Mouse (Mus musculus): ENCODE measurements at regions not wholly inside any gene's neighbourhood (a gene's known extent, or its start where the extent isn't known, plus 50 kb on each side); places are given as distances from the start of the nearest gene placed in this dataset.

DNA sequence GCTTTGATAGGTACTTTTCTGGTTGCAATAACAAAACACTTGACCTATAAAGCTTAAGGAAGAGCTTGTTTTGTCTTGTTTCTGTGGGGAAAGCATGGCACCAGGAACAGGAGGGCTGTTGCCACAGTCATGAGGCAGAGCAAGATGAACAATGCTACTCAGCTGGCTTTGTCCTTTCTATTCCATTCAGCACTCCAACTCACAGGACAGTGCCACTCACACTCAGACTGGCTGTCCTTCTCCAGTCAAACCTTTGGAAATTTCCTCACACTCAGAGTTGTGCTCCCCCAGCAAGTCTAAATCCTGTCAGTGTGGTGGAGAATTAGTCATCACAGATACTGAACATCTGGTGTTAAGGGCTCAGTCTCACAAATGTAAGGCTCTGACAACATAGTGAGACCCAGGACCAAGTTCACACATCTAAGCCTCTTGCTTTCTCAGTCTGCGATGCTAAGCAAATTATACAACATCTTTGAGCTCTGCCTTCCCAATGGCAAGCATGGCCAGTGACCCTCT lies 183.0 kb upstream of the Tmtc1 start:
- Histone ChIP-seq H3K4me3 (replicated peaks) (no peak overlapping the region), H3K36me3 (no peaks in the 10 kb centered on the region), H3K27ac (replicated peaks) (no peak overlapping the region), H3K27me3 (no peaks in the 10 kb centered on the region), H3K4me2 (replicated peaks) (no peak overlapping the region), H3K9ac (no peak overlapping the region), H3K4me1 (no peaks in the 10 kb centered on the region), H3K9me3 (replicated peaks) (no peaks in the 10 kb centered on the region)
- WGBS = 88% methylated on average over 1 of the region's 1 CpGs
- ATAC-seq (ENCODE audit: insufficient number of reproducible peaks, low FRiP score, low TSS enrichment, low read depth) = no peak

DNA sequence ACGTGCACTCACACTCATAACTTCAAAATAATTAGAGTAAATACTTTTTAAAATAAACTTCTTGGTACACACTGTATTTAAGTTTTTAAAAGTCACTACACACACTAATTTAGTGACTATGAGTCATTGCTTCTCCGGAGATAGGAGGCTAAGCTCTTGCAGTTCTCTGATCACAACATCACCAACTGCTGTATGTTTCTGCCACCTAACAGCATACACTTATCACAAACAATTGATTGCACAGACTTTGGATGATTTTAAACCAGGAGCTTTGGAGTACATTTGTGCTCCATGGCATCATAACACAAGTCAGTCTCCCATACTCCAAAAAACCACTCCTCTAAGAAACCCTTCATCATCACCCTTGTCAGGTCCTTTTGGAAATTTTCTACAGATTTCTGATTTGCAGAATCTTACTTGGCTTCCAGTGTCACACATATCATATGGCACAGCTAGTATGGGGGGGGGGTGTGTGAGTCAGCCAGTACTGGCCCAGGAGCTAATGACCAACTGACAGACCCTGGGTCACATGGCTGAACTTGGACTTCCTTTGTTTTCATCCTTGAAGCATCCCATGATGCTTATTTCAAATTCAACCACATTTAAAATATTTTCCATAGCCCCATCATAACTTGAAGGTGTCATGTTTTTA lies 179.1 kb upstream of the Tmtc1 start:
- Histone ChIP-seq H3K27ac (replicated peaks) (no peak overlapping the region), H3K27me3 (no peaks in the 10 kb centered on the region), H3K9ac (no peak overlapping the region), H3K4me1 (no peaks in the 10 kb centered on the region), H3K4me3 (replicated peaks) (no peak overlapping the region), H3K36me3 (no peaks in the 10 kb centered on the region), H3K9me3 (replicated peaks) (no peaks in the 10 kb centered on the region), H3K4me2 (replicated peaks) (no peak overlapping the region)
- no peak for ATAC-seq (ENCODE audit: insufficient number of reproducible peaks, low FRiP score, low TSS enrichment, low read depth)
- 85% methylated on average over 2 of the region's 2 CpGs for WGBS

DNA sequence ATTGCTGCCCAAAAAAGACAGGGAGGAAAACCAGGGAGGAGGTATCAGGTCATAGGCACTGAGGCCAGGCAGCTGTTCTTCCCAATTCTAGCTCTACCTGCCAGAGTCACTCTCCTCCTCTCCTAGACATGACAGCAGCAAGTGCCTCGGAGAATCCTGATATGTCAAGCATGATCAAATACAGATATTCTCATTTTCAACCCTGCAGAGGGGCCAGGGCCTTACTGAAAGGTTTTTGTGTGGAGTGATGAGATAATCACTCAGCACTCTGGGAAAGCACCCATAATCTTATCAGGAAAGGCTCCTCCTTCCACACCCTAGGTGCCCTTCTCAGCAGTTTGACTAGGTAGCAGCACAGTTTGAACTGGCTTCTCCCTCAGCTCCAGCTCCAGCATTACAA lies 175.8 kb upstream of the Tmtc1 start:
- no peak overlapping the region for H3K27ac ChIP-seq (replicated peaks)
- H3K4me1 ChIP-seq = peaks cover 7% of the 10 kb centered on the region; the same call in 1 of the 2 replicates
- H3K4me2 ChIP-seq (replicated peaks) = no peak overlapping the region
- no peaks in the 10 kb centered on the region for H3K27me3 ChIP-seq
- no peak overlapping the region for H3K9ac ChIP-seq
- 45% methylated on average over 1 of the region's 1 CpGs for WGBS
- ATAC-seq (ENCODE audit: insufficient number of reproducible peaks, low FRiP score, low TSS enrichment, low read depth) = no peak
- no peaks in the 10 kb centered on the region for H3K36me3 ChIP-seq
- H3K4me3 ChIP-seq (replicated peaks) = no peak overlapping the region
- no peaks in the 10 kb centered on the region for H3K9me3 ChIP-seq (replicated peaks)

DNA sequence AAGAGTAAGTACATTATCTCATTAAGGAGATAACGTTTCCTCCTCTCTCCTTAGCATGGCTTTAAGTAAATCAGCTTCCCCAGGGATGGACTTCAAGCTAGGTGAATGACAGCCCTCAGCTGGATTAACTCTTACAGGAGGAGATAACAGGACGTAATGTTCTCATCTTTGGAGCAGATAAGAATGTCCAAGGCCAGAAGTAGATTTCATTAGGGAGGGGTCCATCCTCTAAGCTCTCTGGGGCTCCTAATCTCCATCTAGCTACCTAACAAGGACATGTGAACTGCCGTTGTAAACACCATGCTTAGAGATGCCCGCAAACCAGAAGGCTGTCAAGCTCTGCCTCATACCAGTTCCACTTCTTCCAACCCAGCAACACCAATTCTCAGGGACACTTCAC lies 171.7 kb upstream of the Tmtc1 start:
- WGBS = 35% methylated on average over 4 of the region's 4 CpGs
- Histone ChIP-seq H3K36me3 (no peaks in the 10 kb centered on the region), H3K27me3 (no peaks in the 10 kb centered on the region), H3K27ac (replicated peaks) (no peak overlapping the region), H3K9me3 (replicated peaks) (no peaks in the 10 kb centered on the region), H3K4me3 (replicated peaks) (no peak overlapping the region), H3K4me1 (peaks cover 7% of the 10 kb centered on the region; the same call in 1 of the 2 replicates), H3K4me2 (replicated peaks) (no peak overlapping the region), H3K9ac (no peak overlapping the region)
- no peak for ATAC-seq (ENCODE audit: insufficient number of reproducible peaks, low FRiP score, low TSS enrichment, low read depth)

DNA sequence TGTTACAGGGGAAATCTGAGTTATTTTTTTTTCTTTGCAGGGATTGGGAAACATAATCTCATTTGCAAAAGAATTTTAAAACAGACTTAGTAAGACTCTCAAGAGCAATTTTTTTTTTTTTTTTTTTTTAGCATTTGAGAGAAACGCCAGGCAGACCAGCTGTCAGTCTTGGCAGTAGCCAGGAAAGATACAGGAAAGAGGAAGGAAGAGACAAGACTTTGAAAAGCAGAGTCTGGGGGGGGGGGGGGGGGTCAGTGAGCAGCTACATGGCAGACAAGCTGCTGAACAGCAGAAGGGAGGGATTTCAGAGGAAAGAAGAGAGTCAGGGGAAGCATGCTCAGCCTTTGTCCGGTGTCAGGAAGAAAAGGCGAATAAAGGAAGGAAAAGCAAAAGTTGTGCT lies 171.3 kb upstream of the Tmtc1 start:
- Histone ChIP-seq H3K27ac (replicated peaks) (no peak overlapping the region), H3K4me3 (replicated peaks) (no peak overlapping the region), H3K27me3 (no peaks in the 10 kb centered on the region), H3K9ac (no peak overlapping the region), H3K4me2 (replicated peaks) (no peak overlapping the region), H3K9me3 (replicated peaks) (no peaks in the 10 kb centered on the region), H3K4me1 (peaks cover 7% of the 10 kb centered on the region; the same call in 1 of the 2 replicates), H3K36me3 (no peaks in the 10 kb centered on the region)
- no peak for ATAC-seq (ENCODE audit: insufficient number of reproducible peaks, low FRiP score, low TSS enrichment, low read depth)
- 19% methylated on average over 3 of the region's 3 CpGs for WGBS

DNA sequence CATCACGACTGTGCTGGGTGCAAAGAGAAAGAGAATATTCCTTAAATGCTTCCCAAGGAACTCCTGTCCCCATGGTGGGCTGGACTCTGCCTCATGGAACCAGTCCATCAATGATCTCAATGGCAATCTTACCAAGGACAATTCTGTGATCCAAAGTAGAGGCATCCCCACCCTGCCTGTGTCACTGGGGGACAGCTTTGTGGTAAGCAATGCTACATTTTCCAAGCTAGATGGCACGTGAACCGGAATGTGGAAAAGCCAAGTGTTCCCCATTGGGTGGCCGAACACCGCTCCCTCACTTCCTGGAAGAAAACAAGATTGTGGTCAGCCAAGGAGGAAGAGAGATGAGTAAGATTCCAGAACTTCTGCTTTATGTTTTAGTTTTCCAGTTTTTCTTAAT lies 164.7 kb upstream of the Tmtc1 start:
- Histone ChIP-seq H3K9ac (no peak overlapping the region), H3K4me2 (replicated peaks) (no peak overlapping the region), H3K4me1 (no peaks in the 10 kb centered on the region), H3K27me3 (no peaks in the 10 kb centered on the region), H3K27ac (replicated peaks) (no peak overlapping the region), H3K4me3 (replicated peaks) (no peak overlapping the region), H3K36me3 (no peaks in the 10 kb centered on the region), H3K9me3 (replicated peaks) (no peaks in the 10 kb centered on the region)
- WGBS = 82% methylated on average over 5 of the region's 5 CpGs
- no peak for ATAC-seq (ENCODE audit: insufficient number of reproducible peaks, low FRiP score, low TSS enrichment, low read depth)

DNA sequence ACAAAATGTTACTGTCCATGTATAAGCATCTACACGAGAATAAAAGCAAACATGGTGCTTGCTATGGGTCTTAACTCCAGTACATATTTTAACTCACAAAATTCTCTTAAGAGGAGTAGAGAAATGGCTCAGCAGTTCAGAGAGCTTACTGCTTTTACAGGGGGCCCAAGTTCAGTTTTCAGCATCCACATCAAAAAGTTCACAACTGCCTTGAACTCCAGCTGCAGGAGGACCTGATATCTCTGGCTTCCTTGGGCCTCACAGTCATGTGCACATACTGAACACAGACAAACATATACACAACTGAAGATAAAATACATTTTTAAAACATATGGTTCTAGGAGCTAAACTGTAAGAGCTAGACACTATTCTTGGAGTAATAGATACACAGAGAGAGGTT lies 161.0 kb upstream of the Tmtc1 start:
- H3K27ac ChIP-seq (replicated peaks) = no peak overlapping the region
- H3K4me3 ChIP-seq (replicated peaks) = no peak overlapping the region
- ATAC-seq (ENCODE audit: insufficient number of reproducible peaks, low FRiP score, low TSS enrichment, low read depth) = no peak
- no peaks in the 10 kb centered on the region for H3K27me3 ChIP-seq
- no peak overlapping the region for H3K9ac ChIP-seq
- no peaks in the 10 kb centered on the region for H3K9me3 ChIP-seq (replicated peaks)
- no peaks in the 10 kb centered on the region for H3K36me3 ChIP-seq
- WGBS = 86% methylated on average over 1 of the region's 1 CpGs
- H3K4me1 ChIP-seq = no peaks in the 10 kb centered on the region
- H3K4me2 ChIP-seq (replicated peaks) = no peak overlapping the region

DNA sequence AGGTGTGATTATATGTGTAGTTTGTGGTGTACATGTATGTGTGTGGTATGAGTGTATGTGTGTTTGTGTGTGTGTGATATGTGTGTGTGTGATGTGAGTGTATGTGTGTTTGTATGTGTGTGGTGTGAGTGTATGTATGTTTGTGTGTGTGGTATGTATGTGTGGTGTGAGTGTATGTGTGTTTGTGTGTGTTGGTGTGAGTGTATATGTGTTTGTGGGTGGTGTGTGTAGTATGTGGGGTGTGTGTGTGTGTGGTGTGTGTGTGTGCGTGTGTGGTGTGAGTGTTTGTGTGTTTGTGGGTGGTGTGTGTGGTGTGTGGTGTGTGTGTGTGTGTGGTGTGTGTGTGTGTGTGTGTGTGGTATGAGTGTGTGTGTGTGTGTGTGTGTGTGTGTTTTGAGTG lies 160.6 kb upstream of the Tmtc1 start:
- H3K9ac ChIP-seq = no peak overlapping the region
- ATAC-seq (ENCODE audit: insufficient number of reproducible peaks, low FRiP score, low TSS enrichment, low read depth) = no peak
- no peaks in the 10 kb centered on the region for H3K4me1 ChIP-seq
- WGBS = 0% methylated on average over 1 of the region's 1 CpGs
- H3K27me3 ChIP-seq = no peaks in the 10 kb centered on the region
- H3K4me3 ChIP-seq (replicated peaks) = no peak overlapping the region
- no peaks in the 10 kb centered on the region for H3K9me3 ChIP-seq (replicated peaks)
- H3K4me2 ChIP-seq (replicated peaks) = no peak overlapping the region
- no peaks in the 10 kb centered on the region for H3K36me3 ChIP-seq
- H3K27ac ChIP-seq (replicated peaks) = no peak overlapping the region

DNA sequence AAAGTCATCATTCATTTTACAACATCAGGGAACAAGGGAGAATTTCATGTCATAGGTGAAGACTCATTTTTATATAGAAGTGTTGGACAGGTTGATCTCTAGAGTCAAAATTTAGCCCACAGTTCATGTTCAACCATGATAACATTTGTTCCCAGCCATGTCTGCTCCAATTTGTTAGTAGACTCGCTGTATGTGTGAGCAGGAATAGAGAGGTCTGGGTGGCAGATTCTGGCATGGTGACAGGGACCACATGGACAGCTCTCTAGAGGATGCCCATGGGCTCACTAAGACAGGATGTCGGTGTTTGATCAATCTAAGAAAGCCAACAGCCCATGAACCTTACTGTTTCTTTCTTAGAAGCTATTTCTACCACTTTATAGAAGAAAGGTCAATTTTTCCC lies 159.7 kb upstream of the Tmtc1 start:
- Histone ChIP-seq H3K9ac (no peak overlapping the region), H3K4me1 (peaks cover 3% of the 10 kb centered on the region; the same call in 1 of the 2 replicates), H3K4me2 (replicated peaks) (no peak overlapping the region), H3K4me3 (replicated peaks) (no peak overlapping the region), H3K36me3 (no peaks in the 10 kb centered on the region), H3K27ac (replicated peaks) (no peak overlapping the region), H3K27me3 (no peaks in the 10 kb centered on the region), H3K9me3 (replicated peaks) (no peaks in the 10 kb centered on the region)
- ATAC-seq (ENCODE audit: insufficient number of reproducible peaks, low FRiP score, low TSS enrichment, low read depth) = no peak
- 74% methylated on average over 2 of the region's 2 CpGs for WGBS

DNA sequence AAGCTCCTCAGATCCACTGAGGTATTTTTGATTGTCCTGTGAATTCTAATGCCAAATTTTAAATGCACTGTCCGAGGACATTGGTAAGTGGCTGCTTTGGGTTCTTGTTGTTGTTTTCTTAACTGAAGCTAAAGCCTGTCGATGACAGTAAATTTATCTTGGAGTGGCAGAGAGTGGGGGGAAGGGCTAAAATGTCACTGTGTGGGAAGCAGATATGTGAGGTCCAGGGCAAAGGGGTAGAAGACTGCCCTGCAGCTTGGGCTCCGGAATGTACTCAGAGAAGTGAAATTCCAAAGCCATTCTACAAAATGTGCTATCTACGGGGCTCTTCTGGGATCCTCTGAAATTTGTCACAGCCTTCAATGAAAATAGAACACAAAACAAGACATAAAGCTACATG lies 159.3 kb upstream of the Tmtc1 start:
- 72% methylated on average over 4 of the region's 4 CpGs for WGBS
- H3K9me3 ChIP-seq (replicated peaks) = no peaks in the 10 kb centered on the region
- peaks cover 7% of the 10 kb centered on the region; the same call in 1 of the 2 replicates for H3K4me1 ChIP-seq
- no peak overlapping the region for H3K27ac ChIP-seq (replicated peaks)
- no peak overlapping the region for H3K4me2 ChIP-seq (replicated peaks)
- no peaks in the 10 kb centered on the region for H3K27me3 ChIP-seq
- H3K9ac ChIP-seq = no peak overlapping the region
- no peak for ATAC-seq (ENCODE audit: insufficient number of reproducible peaks, low FRiP score, low TSS enrichment, low read depth)
- no peaks in the 10 kb centered on the region for H3K36me3 ChIP-seq
- H3K4me3 ChIP-seq (replicated peaks) = no peak overlapping the region

DNA sequence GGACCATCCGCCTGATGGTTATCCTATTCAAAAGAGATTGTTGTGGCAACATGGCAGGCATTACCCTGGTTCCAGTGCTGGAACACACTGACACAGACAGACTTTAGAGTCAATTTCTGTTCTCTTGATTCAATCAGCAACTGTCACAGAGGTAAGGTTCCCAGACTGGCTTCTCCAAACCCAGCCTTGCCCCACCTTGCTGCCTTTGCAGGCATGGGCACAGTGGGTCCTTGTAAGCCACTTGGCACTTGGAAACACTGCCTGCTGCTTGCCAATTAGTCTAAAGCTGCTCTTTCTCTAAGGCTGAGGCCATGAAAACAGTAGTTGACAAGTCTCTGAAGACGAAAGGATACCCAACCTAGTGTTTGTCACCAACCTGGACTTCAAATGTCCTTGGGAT lies 158.7 kb upstream of the Tmtc1 start:
- H3K9ac ChIP-seq = no peak overlapping the region
- no peak overlapping the region for H3K4me2 ChIP-seq (replicated peaks)
- H3K9me3 ChIP-seq (replicated peaks) = no peaks in the 10 kb centered on the region
- no peaks in the 10 kb centered on the region for H3K36me3 ChIP-seq
- WGBS = 80% methylated on average over 2 of the region's 2 CpGs
- H3K4me3 ChIP-seq (replicated peaks) = no peak overlapping the region
- H3K27ac ChIP-seq (replicated peaks) = no peak overlapping the region
- no peak for ATAC-seq (ENCODE audit: insufficient number of reproducible peaks, low FRiP score, low TSS enrichment, low read depth)
- H3K4me1 ChIP-seq = peaks cover 7% of the 10 kb centered on the region; the same call in 1 of the 2 replicates
- H3K27me3 ChIP-seq = no peaks in the 10 kb centered on the region

DNA sequence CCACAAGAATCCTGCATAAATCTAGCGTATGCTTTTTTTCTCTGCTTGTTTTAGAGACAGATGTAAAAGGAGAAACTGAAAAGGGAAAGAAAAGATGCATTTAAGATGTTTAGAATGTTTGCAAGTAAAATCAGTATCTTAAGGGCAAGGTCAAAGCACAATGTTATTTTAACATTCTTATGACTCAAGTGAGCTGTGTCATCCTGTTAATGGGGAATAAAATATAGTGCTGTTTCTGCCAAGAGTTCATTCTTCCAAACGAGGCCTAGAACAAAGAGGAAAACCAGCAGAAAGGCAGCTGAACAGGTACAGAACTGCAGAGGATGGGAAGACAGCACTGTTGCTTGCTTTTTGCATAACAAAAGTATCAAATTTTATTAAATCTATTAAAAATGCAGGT lies 156.7 kb upstream of the Tmtc1 start:
- Histone ChIP-seq H3K9me3 (replicated peaks) (no peaks in the 10 kb centered on the region), H3K27ac (replicated peaks) (no peak overlapping the region), H3K4me2 (replicated peaks) (no peak overlapping the region), H3K27me3 (no peaks in the 10 kb centered on the region), H3K36me3 (no peaks in the 10 kb centered on the region), H3K9ac (no peak overlapping the region), H3K4me3 (replicated peaks) (no peak overlapping the region), H3K4me1 (peaks cover 7% of the 10 kb centered on the region; the same call in 1 of the 2 replicates)
- 53% methylated on average over 2 of the region's 2 CpGs for WGBS
- ATAC-seq (ENCODE audit: insufficient number of reproducible peaks, low FRiP score, low TSS enrichment, low read depth) = no peak

Data from embryonic facial prominence, embryonic 15.5 days (tissue).